Mouse (Mus musculus): ENCODE measurements at regions not wholly inside any gene's neighbourhood (a gene's known extent, or its start where the extent isn't known, plus 50 kb on each side); places are given as distances from the start of the nearest gene placed in this dataset.

- TF ChIP-seq CTCF (IDR thresholded peaks at IDR 0.05; ENCODE audit: borderline replicate concordance, insufficient read depth, low read depth, low read length) (no peak), POLR2A (IDR thresholded peaks at IDR 0.05; ENCODE audit: borderline replicate concordance, insufficient read depth, low read length) (no peak)
These were observed 140.9 kb downstream of the Cemip2 start for GRCm38 (mm10) chr19:21919074-21919473.

All from cerebellum, adult 2 months (tissue).